Mouse (Mus musculus) megakaryocyte, embryonic 14.5 days (primary cell): ENCODE data around the gene Sugp1.

Experiments used
- FLI1 ChIP-seq: IDR thresholded peaks from 2 replicates; pipeline ENCODE4 v1.6.1; 2012; ENCODE audit warnings: low read length, inconsistent platforms, mixed read lengths
- GATA1 ChIP-seq: IDR thresholded peaks from 3 replicates; pipeline ENCODE4 v1.6.1; 2012; ENCODE audit warnings: mixed read lengths, low read length, inconsistent platforms, borderline replicate concordance

- no peak for TF ChIP-seq GATA1
- no peak for TF ChIP-seq FLI1
Observed at GRCm38 (mm10) chr8:69999236-69999635, 43.4 kb upstream of the Sugp1 start.
